Mouse (Mus musculus) erythroblast, embryonic 14.5 days (primary cell): ENCODE measurements around the gene Tcf12.

ENCODE experiments used
- GATA1 ChIP-seq: IDR thresholded peaks from 2 replicates; pipeline ENCODE4 v1.6.1; 2012; ENCODE audit warnings: low read length, inconsistent platforms, mixed read lengths
- TAL1 ChIP-seq: IDR thresholded peaks from 3 replicates; pipeline ENCODE4 v1.6.1; 2012; ENCODE audit warnings: low read length, inconsistent platforms, mixed read lengths

GRCm38 (mm10) chr9:71897399-71897798 is 214.3 kb downstream of the Tcf12 start:
- no peak for TF ChIP-seq TAL1
- TF ChIP-seq GATA1: no peak
